Mouse (Mus musculus): ENCODE results near the gene Rbms3. TPM values are rescaled to one million over a fixed set of nuclear protein-coding genes. Genes with fewer than 3 reads are reported as not detected.

The Rbms3 gene
- polyA plus RNA-seq, 1 experiment from 2014 or later, result 48.9 TPM

DNA sequence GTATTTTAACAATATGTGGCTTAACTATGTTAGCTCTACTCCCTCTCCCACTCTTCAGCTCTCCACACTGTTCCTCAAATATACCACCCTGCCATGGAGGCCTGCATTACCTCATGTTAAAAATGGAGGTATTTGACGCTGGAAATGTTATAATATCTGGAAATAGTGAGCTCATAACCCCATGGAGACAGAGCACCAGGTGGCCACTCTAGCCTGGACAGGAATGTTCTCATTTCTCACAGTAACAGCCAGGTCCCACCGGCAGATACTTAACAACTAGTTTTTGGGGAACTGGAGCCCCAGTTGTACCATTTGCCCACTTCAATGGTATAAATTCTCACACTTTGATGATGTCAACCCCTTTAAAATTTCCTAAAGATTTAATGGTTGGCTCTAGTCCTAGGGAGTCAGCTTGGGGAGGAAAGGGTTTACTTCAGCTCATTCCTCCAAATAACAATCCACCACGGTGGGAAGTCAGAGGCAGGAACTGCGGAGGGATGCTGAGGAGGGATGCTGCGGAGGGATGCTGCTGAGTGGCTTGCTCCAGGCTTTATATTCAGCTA lies 9.0 kb upstream of the Rbms3 start:
- Histone ChIP-seq H3K4me3 (ENCODE audit: low read depth, low read length) (no peak overlapping the region), H3K4me1 (ENCODE audit: insufficient read depth, low read depth, low read length) (no peaks in the 10 kb centered on the region), H3K27ac (ENCODE audit: low read length) (no peak overlapping the region), H3K27me3 (replicated peaks; ENCODE audit: insufficient read depth, low read length) (no peaks in the 10 kb centered on the region), H3K9ac (replicated peaks; ENCODE audit: low read depth) (no peak overlapping the region), H3K36me3 (ENCODE audit: insufficient read depth, low read length) (no peaks in the 10 kb centered on the region), H3K9me3 (ENCODE audit: low read length) (no peaks in the 10 kb centered on the region), H3K4me2 (replicated peaks; ENCODE audit: low read depth, low read length) (no peak overlapping the region)
- no peak for TF ChIP-seq CTCF (IDR thresholded peaks at IDR 0.05)
- no peak for TF ChIP-seq EP300 (IDR thresholded peaks at IDR 0.05)
- WGBS, result 74% methylated on average over 5 of the region's 5 CpGs
- ATAC-seq (no peak), DNase-seq (ENCODE audit: low spot score) (no peak)

GRCm38 (mm10) chr9:117636492-117636891 lies 6.8 kb upstream of the Rbms3 start:
- Histone ChIP-seq H3K27ac (ENCODE audit: low read length) (no peak overlapping the region), H3K9me3 (ENCODE audit: low read length) (no peaks in the 10 kb centered on the region), H3K4me3 (ENCODE audit: low read depth, low read length) (no peak overlapping the region), H3K4me2 (replicated peaks; ENCODE audit: low read depth, low read length) (no peak overlapping the region), H3K9ac (replicated peaks; ENCODE audit: low read depth) (no peak overlapping the region), H3K36me3 (ENCODE audit: insufficient read depth, low read length) (no peaks in the 10 kb centered on the region), H3K27me3 (replicated peaks; ENCODE audit: insufficient read depth, low read length) (no peaks in the 10 kb centered on the region), H3K4me1 (ENCODE audit: insufficient read depth, low read depth, low read length) (no peaks in the 10 kb centered on the region)
- ATAC-seq (no peak), DNase-seq (ENCODE audit: low spot score) (no peak)
- TF ChIP-seq CTCF (IDR thresholded peaks at IDR 0.05), result peak; percentile 11; the same call in 1 of the 2 replicates
- no peak for TF ChIP-seq EP300 (IDR thresholded peaks at IDR 0.05)
- WGBS, result 77% methylated on average over 8 of the region's 8 CpGs

DNA sequence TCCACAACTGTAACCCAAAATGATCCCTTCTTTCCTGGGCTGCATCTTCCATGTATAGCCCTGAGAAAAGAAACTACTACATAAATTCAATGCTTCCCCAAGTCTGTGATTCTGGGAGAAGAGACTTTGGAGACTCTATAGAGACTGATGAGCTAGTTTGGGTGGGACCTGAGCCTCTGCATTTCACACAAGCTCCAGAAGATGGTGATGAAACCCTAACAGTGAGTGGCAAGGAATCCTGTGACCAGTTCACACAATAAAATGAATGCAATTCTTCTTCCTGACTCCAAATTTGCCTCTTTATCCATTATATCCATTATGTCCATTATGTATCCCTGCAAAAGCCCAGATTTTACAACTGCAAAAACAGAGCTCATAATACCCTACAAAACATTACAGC lies 2.5 kb downstream of the Rbms3 start:
- Histone ChIP-seq H3K27me3 (replicated peaks; ENCODE audit: insufficient read depth, low read length) (no peaks in the 10 kb centered on the region), H3K4me3 (ENCODE audit: low read depth, low read length) (no peak overlapping the region), H3K9ac (replicated peaks; ENCODE audit: low read depth) (no peak overlapping the region), H3K27ac (ENCODE audit: low read length) (no peak overlapping the region), H3K36me3 (ENCODE audit: insufficient read depth, low read length) (no peaks in the 10 kb centered on the region), H3K9me3 (ENCODE audit: low read length) (no peaks in the 10 kb centered on the region), H3K4me1 (ENCODE audit: insufficient read depth, low read depth, low read length) (no peaks in the 10 kb centered on the region), H3K4me2 (replicated peaks; ENCODE audit: low read depth, low read length) (no peak overlapping the region)
- no peak for ATAC-seq
- DNase-seq (ENCODE audit: low spot score), result no peak
- TF ChIP-seq EP300 (IDR thresholded peaks at IDR 0.05) (no peak), CTCF (IDR thresholded peaks at IDR 0.05) (peak; percentile 40)

GRCm38 (mm10) chr9:117600781-117601180 lies 28.9 kb downstream of the Rbms3 start:
- no peak for ATAC-seq
- Histone ChIP-seq H3K9ac (replicated peaks; ENCODE audit: low read depth) (no peak overlapping the region), H3K4me3 (ENCODE audit: low read depth, low read length) (no peak overlapping the region), H3K27me3 (replicated peaks; ENCODE audit: insufficient read depth, low read length) (no peaks in the 10 kb centered on the region), H3K36me3 (ENCODE audit: insufficient read depth, low read length) (no peaks in the 10 kb centered on the region), H3K9me3 (ENCODE audit: low read length) (no peaks in the 10 kb centered on the region), H3K4me1 (ENCODE audit: insufficient read depth, low read depth, low read length) (no peaks in the 10 kb centered on the region), H3K27ac (ENCODE audit: low read length) (no peak overlapping the region), H3K4me2 (replicated peaks; ENCODE audit: low read depth, low read length) (no peak overlapping the region)
- TF ChIP-seq CTCF (IDR thresholded peaks at IDR 0.05) (no peak), EP300 (IDR thresholded peaks at IDR 0.05) (no peak)
- WGBS, result 69% methylated on average over 5 of the region's 5 CpGs
- no peak for DNase-seq (ENCODE audit: low spot score)

GRCm38 (mm10) chr9:117599341-117599740 lies 30.4 kb downstream of the Rbms3 start:
- Histone ChIP-seq H3K4me2 (replicated peaks; ENCODE audit: low read depth, low read length) (no peak overlapping the region), H3K27ac (ENCODE audit: low read length) (no peak overlapping the region), H3K36me3 (ENCODE audit: insufficient read depth, low read length) (no peaks in the 10 kb centered on the region), H3K4me1 (ENCODE audit: insufficient read depth, low read depth, low read length) (no peaks in the 10 kb centered on the region), H3K4me3 (ENCODE audit: low read depth, low read length) (no peak overlapping the region), H3K27me3 (replicated peaks; ENCODE audit: insufficient read depth, low read length) (no peaks in the 10 kb centered on the region), H3K9me3 (ENCODE audit: low read length) (no peaks in the 10 kb centered on the region), H3K9ac (replicated peaks; ENCODE audit: low read depth) (no peak overlapping the region)
- TF ChIP-seq CTCF (IDR thresholded peaks at IDR 0.05) (no peak), EP300 (IDR thresholded peaks at IDR 0.05) (no peak)
- 91% methylated on average over 9 of the region's 9 CpGs for WGBS
- no peak for DNase-seq (ENCODE audit: low spot score)
- ATAC-seq, result no peak

- Histone ChIP-seq H3K9me3 (ENCODE audit: low read length) (no peaks in the 10 kb centered on the region), H3K4me2 (replicated peaks; ENCODE audit: low read depth, low read length) (no peak overlapping the region)
- ATAC-seq, result no peak
These were observed 33.6 kb downstream of the Rbms3 start for GRCm38 (mm10) chr9:117596162-117596561.

GRCm38 (mm10) chr9:117585345-117585744 lies 44.4 kb downstream of the Rbms3 start:
- no peak for TF ChIP-seq EP300 (IDR thresholded peaks at IDR 0.05)
- Histone ChIP-seq H3K36me3 (ENCODE audit: insufficient read depth, low read length) (no peaks in the 10 kb centered on the region), H3K27me3 (replicated peaks; ENCODE audit: insufficient read depth, low read length) (no peaks in the 10 kb centered on the region), H3K4me1 (ENCODE audit: insufficient read depth, low read depth, low read length) (no peaks in the 10 kb centered on the region), H3K4me3 (ENCODE audit: low read depth, low read length) (no peak overlapping the region), H3K9ac (replicated peaks; ENCODE audit: low read depth) (no peak overlapping the region), H3K27ac (ENCODE audit: low read length) (no peak overlapping the region), H3K9me3 (ENCODE audit: low read length) (no peaks in the 10 kb centered on the region), H3K4me2 (replicated peaks; ENCODE audit: low read depth, low read length) (no peak overlapping the region)
- DNase-seq (ENCODE audit: low spot score) (no peak), ATAC-seq (no peak)
- whole genome bisulfite sequencing, result 90% methylated on average over 6 of the region's 6 CpGs

More at GRCm38 (mm10) chr9:117596162-117596561, 33.6 kb downstream of the Rbms3 start:
- no peak for TF ChIP-seq EP300 (IDR thresholded peaks at IDR 0.05)
- TF ChIP-seq CTCF (IDR thresholded peaks at IDR 0.05), result no peak
- H3K27me3 ChIP-seq (replicated peaks; ENCODE audit: insufficient read depth, low read length), result no peaks in the 10 kb centered on the region
- no peaks in the 10 kb centered on the region for H3K36me3 ChIP-seq (ENCODE audit: insufficient read depth, low read length)
- no peak overlapping the region for H3K9ac ChIP-seq (replicated peaks; ENCODE audit: low read depth)
- DNase-seq (ENCODE audit: low spot score), result no peak
- 61% methylated on average over 5 of the region's 5 CpGs for WGBS
- H3K4me3 ChIP-seq (ENCODE audit: low read depth, low read length), result no peak overlapping the region
- H3K4me1 ChIP-seq (ENCODE audit: insufficient read depth, low read depth, low read length), result no peaks in the 10 kb centered on the region
- no peak overlapping the region for H3K27ac ChIP-seq (ENCODE audit: low read length)
